ENCODE assay signal across 8 mouse cellular contexts in the genomic region with DNA sequence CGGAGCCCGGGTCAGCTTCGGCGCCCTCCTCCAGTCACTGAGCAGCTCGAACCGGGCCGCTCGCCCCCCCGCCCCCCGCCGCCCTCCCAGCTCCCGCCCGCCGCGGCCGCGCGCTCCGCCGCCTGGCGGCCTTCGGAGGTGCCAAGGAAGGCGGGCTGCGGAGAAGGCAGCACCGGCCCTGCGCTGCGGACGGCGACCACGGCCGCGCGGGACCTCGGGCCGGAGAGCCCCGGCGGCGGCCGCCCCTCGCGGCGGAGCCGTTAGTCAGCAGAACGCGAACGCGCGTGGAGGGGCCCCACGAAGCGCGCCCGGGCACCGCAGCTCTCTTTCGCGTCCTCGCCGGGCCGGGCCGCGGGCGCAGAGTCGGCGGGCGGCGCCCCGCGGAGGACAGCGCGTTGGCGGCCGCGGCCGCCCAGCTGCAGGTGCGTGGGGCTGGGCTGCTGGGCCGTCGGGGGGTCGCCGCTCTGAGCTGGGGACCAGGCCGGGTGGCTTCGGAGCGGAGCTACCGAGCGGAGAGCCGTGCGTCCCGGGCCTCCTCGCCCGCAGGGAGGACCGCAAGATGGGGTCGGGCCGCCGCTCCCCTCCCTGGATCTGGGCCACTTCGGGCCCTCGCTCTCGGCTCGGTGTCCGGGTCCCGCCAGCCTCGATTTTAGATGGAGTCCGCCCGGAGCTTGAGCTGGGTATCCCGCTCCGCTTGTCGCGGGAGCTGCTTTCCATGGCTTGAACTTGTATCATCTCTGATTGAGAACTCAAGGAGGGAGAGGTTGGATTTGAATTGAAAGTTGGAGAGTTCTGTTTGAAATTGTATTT. TPM values are rescaled to one million over a fixed set of nuclear protein-coding genes. Genes with fewer than 3 reads are reported as not detected.
DNase-seq lines count a peak whose midpoint lies in the region; ATAC-seq and TF ChIP-seq lines count a peak whose summit lies in the region.

Gene Abhd17b, plus strand, starts transcription at position 14 of the 810 bp plus-strand sequence.

- peak within 1 kb of the TSS; percentile 79 for H3K27ac ChIP-seq in ES-E14 (ENCODE audit: insufficient read depth, low read depth, low read length, poor library complexity, severe bottlenecking)
- peak within 1 kb of the TSS; percentile 96 for H3K27ac ChIP-seq in forebrain, embryonic 16.5 days (ENCODE audit: low read length)
- H3K27ac ChIP-seq in lung, embryonic 14.5 days (ENCODE audit: low read depth) = peak within 1 kb of the TSS; percentile 98
- H3K27ac ChIP-seq in neural tube, embryonic 15.5 days (replicated peaks) = peak within 1 kb of the TSS; percentile 97

- ATAC-seq in cerebellum, adult (ENCODE audit: insufficient number of reproducible peaks, low FRiP score, low TSS enrichment) = peak; percentile 4
- peak; percentile 43 for ATAC-seq in forebrain, embryonic 16.5 days
- peak; percentile 57 for ATAC-seq in lung, embryonic 14.5 days (ENCODE audit: insufficient read depth)
- ATAC-seq in neural tube, embryonic 15.5 days (ENCODE audit: low FRiP score) = peak; percentile 61

- peak within 1 kb of the TSS; percentile 96 for H3K9ac ChIP-seq in ES-E14 (ENCODE audit: insufficient read depth, low read depth, low read length, poor library complexity, severe bottlenecking)
- peak within 1 kb of the TSS; percentile 94 for H3K9ac ChIP-seq in forebrain, embryonic 16.5 days (replicated peaks; ENCODE audit: low read depth, low read length)
- H3K9ac ChIP-seq in lung, embryonic 14.5 days = peak within 1 kb of the TSS; percentile 86
- H3K9ac ChIP-seq in neural tube, embryonic 15.5 days (replicated peaks) = peak within 1 kb of the TSS; percentile 89

- in situ Hi-C loops in ES-E14 (cut with MboI; ENCODE audit: low sequenced_read_pairs in 2 of 2, unreplicated experiment in 2 of 2) = no loop called here

- H3K4me1 ChIP-seq in ES-E14 (ENCODE audit: control insufficient read depth in 2 of 2, insufficient read depth in 2 of 2, low read length in 2 of 2, poor library complexity in 1 of 2) = peaks cover 5 to 9% of the 10 kb centered on the region in 2 experiments; a peak in 3 of 4 replicates
- peaks cover 16% of the 10 kb centered on the region for H3K4me1 ChIP-seq in forebrain, embryonic 16.5 days (replicated peaks; ENCODE audit: control insufficient read depth, insufficient read depth, low read length)
- H3K4me1 ChIP-seq in lung, embryonic 14.5 days (ENCODE audit: insufficient read depth) = 0 out of 2 replicates have a peak, but pooled peaks cover 6% of the 10 kb centered on the region
- H3K4me1 ChIP-seq in neural tube, embryonic 15.5 days = peaks cover 35% of the 10 kb centered on the region

- peak within 1 kb of the TSS; percentile 84 for H3K4me2 ChIP-seq in forebrain, embryonic 16.5 days (ENCODE audit: low read length)
- H3K4me2 ChIP-seq in lung, embryonic 14.5 days = peak within 1 kb of the TSS; percentile 84
- peak within 1 kb of the TSS; percentile 78 for H3K4me2 ChIP-seq in neural tube, embryonic 15.5 days

- no peaks in the 10 kb centered on the region for H3K27me3 ChIP-seq in forebrain, embryonic 16.5 days (replicated peaks; ENCODE audit: control insufficient read depth, insufficient read depth, low read length)
- H3K27me3 ChIP-seq in lung, embryonic 14.5 days (ENCODE audit: insufficient read depth, low read length) = no peaks in the 10 kb centered on the region
- H3K27me3 ChIP-seq in neural tube, embryonic 15.5 days (replicated peaks) = no peaks in the 10 kb centered on the region

- no peaks in the 10 kb centered on the region for H3K36me3 ChIP-seq in ES-E14 (ENCODE audit: control insufficient read depth, insufficient read depth, low read length, poor library complexity, severe bottlenecking)
- no peaks in the 10 kb centered on the region for H3K36me3 ChIP-seq in forebrain, embryonic 16.5 days (ENCODE audit: control insufficient read depth, insufficient read depth)
- no peaks in the 10 kb centered on the region for H3K36me3 ChIP-seq in lung, embryonic 14.5 days (ENCODE audit: insufficient read depth)
- H3K36me3 ChIP-seq in neural tube, embryonic 15.5 days = no peaks in the 10 kb centered on the region

- no peak for TF ChIP-seq CTCF in lung, embryonic 14.5 days (IDR thresholded peaks at IDR 0.05; ENCODE audit: low read depth)

- no peak for DNase-seq in ES-E14 (ENCODE audit: low read depth, low spot score)
- peak; percentile 30 for DNase-seq in heart, postnatal 25 days (ENCODE audit: low spot score)
- DNase-seq in layer of hippocampus, adult 18-20 months (ENCODE audit: low spot score in 2 of 2) = peak; percentile 13 to 38
- peak; percentile 71 for DNase-seq in lung, embryonic 14.5 days
- peak; percentile 67 for DNase-seq in thymus, postnatal 4 days

- intact Hi-C loops in heart, postnatal 25 days (cut with DNase I) = loop anchor here (5.0 kb wide), 2 partner anchors 81 to 84 kb away; no protein-coding TSS in a partner anchor

- WGBS in forebrain, embryonic 16.5 days = under 1% methylated on average over 87 of the region's 105 CpGs
- under 1% methylated on average over 101 of the region's 105 CpGs for WGBS in lung, embryonic 14.5 days
- WGBS in neural tube, embryonic 15.5 days = under 1% methylated on average over 78 of the region's 105 CpGs

- peak within 1 kb of the TSS; percentile 78 to 99 for H3K4me3 ChIP-seq in ES-E14 (ENCODE audit: insufficient read depth in 1 of 2, low read depth in 1 of 2, low read length in 2 of 2, poor library complexity in 1 of 2, severe bottlenecking in 1 of 2)
- peak within 1 kb of the TSS; percentile 95 for H3K4me3 ChIP-seq in forebrain, embryonic 16.5 days (replicated peaks; ENCODE audit: low read length)
- peak within 1 kb of the TSS; percentile 86 for H3K4me3 ChIP-seq in lung, embryonic 14.5 days (ENCODE audit: low read depth, low read length)
- peak within 1 kb of the TSS; percentile 94 for H3K4me3 ChIP-seq in neural tube, embryonic 15.5 days (replicated peaks)

- H3K9me3 ChIP-seq in ES-E14 (ENCODE audit: control insufficient read depth, insufficient read depth, low read depth, low read length) = no peaks in the 10 kb centered on the region
- H3K9me3 ChIP-seq in forebrain, embryonic 16.5 days (ENCODE audit: control insufficient read depth, low read length) = no peaks in the 10 kb centered on the region
- no peaks in the 10 kb centered on the region for H3K9me3 ChIP-seq in lung, embryonic 14.5 days (ENCODE audit: low read depth, low read length)
- no peaks in the 10 kb centered on the region for H3K9me3 ChIP-seq in neural tube, embryonic 15.5 days (replicated peaks)

TF ChIP-seq in ES-E14, 5 proteins besides CTCF, POLR2A, EP300 and RAD21:
- TF ChIP-seq ZC3H11A (IDR thresholded peaks at IDR 0.05; ENCODE audit: borderline replicate concordance, low read depth, low read length) (no peak), ZNF384 (IDR thresholded peaks at IDR 0.05; ENCODE audit: low read depth, low read length) (no peak), CHD2 (IDR thresholded peaks at IDR 0.05; ENCODE audit: low read depth, low read length) (no peak), MAFK (IDR thresholded peaks at IDR 0.05; ENCODE audit: insufficient read depth, low read depth, low read length) (no peak), HCFC1 (IDR thresholded peaks at IDR 0.05; ENCODE audit: borderline replicate concordance, insufficient read depth, low read length) (no peak)

RNA-seq across cellular contexts. Expression of gene Abhd17b, which starts in this region (rescaled TPM):
- total RNA-seq in ES-E14 (2012; rRNA removed) = 13.1 and 15.9 TPM in 2 replicates
- 33.3 and 44.2 TPM in 2 replicates for polyA plus RNA-seq in forebrain, embryonic 16.5 days (2015; fragmentation: Nextera tagmentation; extraction: Ambion mirVana)
- total RNA-seq in heart, postnatal 25 days (2021) = 10 to 100 TPM; 13.5 to 13.7 TPM
- total RNA-seq in layer of hippocampus, adult 18-20 months (2021) = 10 to 100 TPM; 40.8 to 44.6 TPM
- polyA plus RNA-seq in lung, embryonic 14.5 days (2014; fragmentation: Nextera tagmentation; extraction: Ambion mirVana) = 36.0 and 38.3 TPM in 2 replicates
- 39.6 and 42.3 TPM in 2 replicates for polyA plus RNA-seq in neural tube, embryonic 15.5 days (2015; fragmentation: Nextera tagmentation; extraction: Ambion mirVana)

Comparison
In these comparisons a context has a peak if more than half of its experiments do, and no peak if none do; other contexts are left out.
1. ATAC-seq: peak in every context shown above with its lines; median percentile 61 in neural tube, embryonic 15.5 days; 57 in lung, embryonic 14.5 days; 43 in forebrain, embryonic 16.5 days; 4 in cerebellum, adult.